Mouse (Mus musculus): ENCODE measurements at regions not wholly inside any gene's neighbourhood (a gene's known extent, or its start where the extent isn't known, plus 50 kb on each side); places are given as distances from the start of the nearest gene placed in this dataset.

GRCm38 (mm10) chr15:63006471-63007228 lies 838.3 kb downstream of the Gsdmc2 start:
- no peak for DNase-seq (ENCODE audit: low spot score in 2 of 2)

GRCm38 (mm10) chr15:62994691-62995090 lies 850.3 kb downstream of the Gsdmc2 start:
- DNase-seq (ENCODE audit: low spot score in 2 of 2): no peak

GRCm38 (mm10) chr15:62986871-62987270 lies 858.1 kb downstream of the Gsdmc2 start:
- no peak for DNase-seq (ENCODE audit: low spot score in 2 of 2)

GRCm38 (mm10) chr15:62986147-62986546 lies 858.8 kb downstream of the Gsdmc2 start:
- no peak for DNase-seq (ENCODE audit: low spot score in 2 of 2)

GRCm38 (mm10) chr15:62970566-62970965 lies 874.4 kb downstream of the Gsdmc2 start:
- no peak for DNase-seq (ENCODE audit: low spot score in 2 of 2)

GRCm38 (mm10) chr15:62962681-62963080 lies 882.3 kb downstream of the Gsdmc2 start:
- DNase-seq (ENCODE audit: low spot score in 2 of 2): no peak

- no peak for DNase-seq (ENCODE audit: low spot score in 2 of 2)
Observed at GRCm38 (mm10) chr15:62960623-62961022, 884.4 kb downstream of the Gsdmc2 start.

GRCm38 (mm10) chr15:62958506-62959330 lies 886.3 kb downstream of the Gsdmc2 start:
- no peak for DNase-seq (ENCODE audit: low spot score in 2 of 2)

GRCm38 (mm10) chr15:62954889-62955288 lies 890.1 kb downstream of the Gsdmc2 start:
- no peak for DNase-seq (ENCODE audit: low spot score in 2 of 2)

GRCm38 (mm10) chr15:62954322-62954820 lies 890.6 kb downstream of the Gsdmc2 start:
- DNase-seq (ENCODE audit: low spot score in 2 of 2): no peak

GRCm38 (mm10) chr15:62953215-62953941 lies 891.6 kb downstream of the Gsdmc2 start:
- DNase-seq (ENCODE audit: low spot score in 2 of 2): no peak

GRCm38 (mm10) chr15:62952487-62953214 lies 892.3 kb downstream of the Gsdmc2 start:
- DNase-seq (ENCODE audit: low spot score in 2 of 2): no peak

- DNase-seq (ENCODE audit: low spot score in 2 of 2): no peak
Observed at GRCm38 (mm10) chr15:62939416-62939815, 905.6 kb downstream of the Gsdmc2 start.

GRCm38 (mm10) chr15:62937756-62938155 lies 907.2 kb downstream of the Gsdmc2 start:
- DNase-seq (ENCODE audit: low spot score in 2 of 2): no peak

GRCm38 (mm10) chr15:62934522-62935189 lies 910.3 kb downstream of the Gsdmc2 start:
- no peak for DNase-seq (ENCODE audit: low spot score in 2 of 2)

- no peak for DNase-seq (ENCODE audit: low spot score in 2 of 2)
Observed at GRCm38 (mm10) chr15:62920520-62920919, 924.5 kb downstream of the Gsdmc2 start.

GRCm38 (mm10) chr15:62919264-62919663 lies 925.7 kb downstream of the Gsdmc2 start:
- no peak for DNase-seq (ENCODE audit: low spot score in 2 of 2)

GRCm38 (mm10) chr15:62908379-62908778 lies 936.6 kb downstream of the Gsdmc2 start:
- DNase-seq (ENCODE audit: low spot score in 2 of 2): no peak

- no peak for DNase-seq (ENCODE audit: low spot score in 2 of 2)
Observed at GRCm38 (mm10) chr15:62907181-62907580, 937.8 kb downstream of the Gsdmc2 start.

- peak in 1 of 2 experiments; percentile 0 for DNase-seq (ENCODE audit: low spot score in 2 of 2)
Observed at GRCm38 (mm10) chr15:62903047-62903822, 941.7 kb downstream of the Gsdmc2 start.

Measured in spleen, postnatal 14 days (tissue).